Mouse (Mus musculus): ENCODE measurements around the gene Dnajc5g. TPM values are rescaled to one million over a fixed set of nuclear protein-coding genes. Genes with fewer than 3 reads are reported as not detected.

Dnajc5g gene
- polyA plus RNA-seq, 1 experiment from 2014 or later, result not detected

DNA sequence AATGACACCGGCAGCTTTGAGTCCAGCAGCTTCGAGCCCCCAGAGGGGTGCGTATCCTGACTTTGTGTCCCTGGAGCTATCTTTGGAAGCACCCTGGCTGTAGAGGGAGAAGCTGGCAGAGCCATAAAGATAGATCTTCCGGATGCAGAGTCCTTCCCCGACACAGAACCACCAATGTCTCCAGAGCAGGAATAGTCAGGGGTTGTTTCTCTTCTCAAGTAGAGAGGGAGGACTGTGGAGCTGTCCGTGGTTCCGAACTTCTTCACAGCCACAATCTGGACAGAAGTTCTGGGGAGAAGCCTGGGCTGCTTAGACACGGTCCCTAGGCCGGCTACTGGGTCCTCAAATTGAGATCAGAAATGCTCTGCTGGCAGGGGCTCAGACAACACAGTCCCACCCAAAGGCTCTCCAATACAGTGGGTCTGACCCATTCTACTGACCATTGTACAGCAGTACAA lies 32.9 kb downstream of the Dnajc5g start:
- peak overlapping the region; percentile 40 for H3K4me2 ChIP-seq (ENCODE audit: low read length)
- H3K4me1 ChIP-seq (replicated peaks; ENCODE audit: insufficient read depth, low read length), result peaks cover 7% of the 10 kb centered on the region; the same call in 1 of the 2 replicates
- H3K27ac ChIP-seq, result no peak overlapping the region
- DNase-seq (ENCODE audit: low spot score) (peak; percentile 66), ATAC-seq (replicated peaks; ENCODE audit: low FRiP score, low read depth) (no peak)
- H3K4me3 ChIP-seq (replicated peaks; ENCODE audit: low read depth, low read length), result 0 out of 2 replicates have a peak overlapping the region, but pooled peaks have one; percentile 20
- TF ChIP-seq CTCF (IDR thresholded peaks at IDR 0.05; ENCODE audit: low read depth), result no peak
- H3K9ac ChIP-seq (ENCODE audit: low read depth, low read length), result no peak overlapping the region
- H3K9me3 ChIP-seq (replicated peaks; ENCODE audit: low read length), result no peaks in the 10 kb centered on the region
- 9% methylated on average over 9 of the region's 9 CpGs for WGBS
- H3K36me3 ChIP-seq (ENCODE audit: insufficient read depth, low read length), result peaks cover under 1% of the 10 kb centered on the region; the same call in 1 of the 2 replicates
- H3K27me3 ChIP-seq (ENCODE audit: insufficient read depth, low read length), result peaks cover 48% of the 10 kb centered on the region

DNA sequence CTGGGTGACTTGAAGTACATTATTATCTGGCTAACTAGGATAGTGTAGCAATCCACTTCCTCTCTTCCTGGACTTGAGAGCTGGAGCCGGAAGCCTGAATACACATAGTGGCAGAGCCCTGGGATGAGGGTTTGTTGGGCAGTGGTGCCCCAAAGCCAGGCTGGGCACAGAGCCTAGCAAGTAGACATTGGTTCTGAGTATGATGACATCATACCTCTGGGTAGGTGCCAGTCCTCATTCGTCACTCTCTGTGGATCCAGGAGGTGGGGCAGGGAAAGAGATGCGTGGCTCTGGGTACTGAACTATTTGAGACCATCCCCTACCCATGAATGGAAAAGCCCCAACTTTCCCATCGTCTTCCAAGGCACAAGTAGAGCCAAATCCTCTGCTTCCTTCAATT lies 43.7 kb downstream of the Dnajc5g start:
- no peak for TF ChIP-seq CTCF (IDR thresholded peaks at IDR 0.05; ENCODE audit: low read depth)
- DNase-seq (ENCODE audit: low spot score) (no peak), ATAC-seq (replicated peaks; ENCODE audit: low FRiP score, low read depth) (no peak)
- Histone ChIP-seq H3K4me2 (ENCODE audit: low read length) (no peak overlapping the region), H3K9ac (ENCODE audit: low read depth, low read length) (no peak overlapping the region), H3K27me3 (ENCODE audit: insufficient read depth, low read length) (no peaks in the 10 kb centered on the region), H3K4me1 (replicated peaks; ENCODE audit: insufficient read depth, low read length) (peaks cover 8% of the 10 kb centered on the region; the same call in 1 of the 2 replicates), H3K36me3 (ENCODE audit: insufficient read depth, low read length) (peaks cover 4% of the 10 kb centered on the region; the same call in 1 of the 2 replicates), H3K9me3 (replicated peaks; ENCODE audit: low read length) (no peaks in the 10 kb centered on the region), H3K27ac (no peak overlapping the region), H3K4me3 (replicated peaks; ENCODE audit: low read depth, low read length) (no peak overlapping the region)
- WGBS, result 96% methylated on average over 4 of the region's 4 CpGs

DNA sequence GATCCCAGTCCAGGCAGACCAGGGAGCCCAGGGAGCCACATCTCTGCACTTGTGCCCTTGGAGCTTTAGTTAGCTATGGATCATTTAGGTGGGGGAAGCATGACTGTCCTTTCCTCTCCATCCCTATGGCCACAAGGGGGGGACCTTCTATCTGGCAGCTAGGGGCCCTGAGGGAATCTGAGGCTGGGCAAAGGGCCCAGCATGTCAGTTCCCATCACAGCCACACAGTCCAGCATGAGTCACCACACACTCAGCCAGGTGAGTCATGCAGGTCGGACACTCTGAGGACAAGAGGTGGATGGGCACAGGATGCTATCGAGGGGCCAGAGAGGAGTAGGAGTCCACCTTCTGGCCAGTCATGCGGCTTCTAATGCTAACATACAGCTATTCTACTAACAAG lies 45.7 kb downstream of the Dnajc5g start:
- Histone ChIP-seq H3K9me3 (replicated peaks; ENCODE audit: low read length) (no peaks in the 10 kb centered on the region), H3K9ac (ENCODE audit: low read depth, low read length) (0 out of 2 replicates have a peak overlapping the region, but pooled peaks have one; percentile 8), H3K4me3 (replicated peaks; ENCODE audit: low read depth, low read length) (no peak overlapping the region), H3K36me3 (ENCODE audit: insufficient read depth, low read length) (peaks cover 4% of the 10 kb centered on the region; the same call in 1 of the 2 replicates), H3K27ac (no peak overlapping the region), H3K4me1 (replicated peaks; ENCODE audit: insufficient read depth, low read length) (peaks cover 8% of the 10 kb centered on the region; the same call in 1 of the 2 replicates), H3K4me2 (ENCODE audit: low read length) (no peak overlapping the region), H3K27me3 (ENCODE audit: insufficient read depth, low read length) (no peaks in the 10 kb centered on the region)
- 0 out of 2 replicates have a peak, but pooled peaks have one; percentile 30 for ATAC-seq (replicated peaks; ENCODE audit: low FRiP score, low read depth)
- peak; percentile 40; the same call in 1 of the 2 replicates for TF ChIP-seq CTCF (IDR thresholded peaks at IDR 0.05; ENCODE audit: low read depth)
- 63% methylated on average over 3 of the region's 3 CpGs for WGBS
- peak; percentile 5 for DNase-seq (ENCODE audit: low spot score)

DNA sequence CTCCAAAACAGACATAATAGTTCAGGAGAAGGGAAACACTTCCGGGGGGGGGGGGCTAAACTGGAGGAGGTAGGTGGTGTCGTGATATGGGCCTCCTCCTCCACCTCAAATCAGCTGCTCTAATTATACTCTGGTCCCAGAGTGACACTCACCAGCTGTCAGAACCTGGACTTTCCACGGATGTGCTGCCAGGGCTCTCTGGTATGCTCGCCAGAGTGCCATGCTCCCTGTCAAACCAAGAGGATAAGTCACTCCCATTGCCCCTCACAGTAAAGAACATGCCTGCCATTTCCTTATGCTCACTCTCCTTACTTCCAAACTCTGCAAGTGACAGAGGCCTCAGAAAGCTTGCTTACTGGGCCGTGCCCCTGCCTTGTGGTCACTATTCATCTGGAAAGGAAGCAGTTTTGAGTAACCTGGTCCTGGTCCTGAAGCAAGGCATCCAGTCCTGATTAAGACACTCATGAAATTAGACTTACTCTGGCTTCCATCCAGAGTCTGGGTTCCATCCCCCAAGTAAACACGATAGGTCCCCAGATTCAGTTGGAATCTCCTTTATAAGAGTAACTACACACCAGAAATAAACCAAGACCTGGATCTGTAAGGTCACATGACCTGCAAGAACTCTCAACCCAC lies 47.5 kb downstream of the Dnajc5g start:
- ATAC-seq (replicated peaks; ENCODE audit: low FRiP score, low read depth), result peak; percentile 23; the same call in 1 of the 2 replicates

DNA sequence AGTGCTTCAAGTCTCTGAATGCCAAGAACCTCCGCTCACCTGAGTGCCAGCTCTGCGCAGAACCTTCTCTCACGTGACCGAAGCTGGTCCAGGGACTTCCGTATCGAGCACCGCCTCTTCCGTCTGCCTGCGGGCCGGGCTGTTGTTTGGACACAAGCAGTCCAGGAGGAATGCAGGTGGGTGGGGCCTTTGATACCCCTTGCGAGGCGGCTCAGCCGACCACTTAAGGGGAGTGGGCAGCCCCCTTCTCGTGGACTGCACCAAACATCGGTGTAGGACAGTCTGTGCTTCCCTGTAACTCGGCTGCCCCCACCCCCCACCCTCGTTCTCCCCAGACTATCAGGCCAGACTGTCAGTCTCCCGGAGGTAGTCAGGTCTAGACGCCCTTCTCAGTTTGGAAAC lies 48.1 kb downstream of the Dnajc5g start, which contains the start of gene Mpv17:
Mpv17 (minus strand) TSS at position 100 of the 402 bp plus-strand sequence.
- DNase-seq (ENCODE audit: low spot score), result peak; percentile 93
- peak; percentile 91 for ATAC-seq (replicated peaks; ENCODE audit: low FRiP score, low read depth)
- Histone ChIP-seq H3K9me3 (replicated peaks; ENCODE audit: low read length) (no peaks in the 10 kb centered on the region), H3K27me3 (ENCODE audit: insufficient read depth, low read length) (no peaks in the 10 kb centered on the region), H3K27ac (peak within 1 kb of the TSS; percentile 70), H3K36me3 (ENCODE audit: insufficient read depth, low read length) (peaks cover 25% of the 10 kb centered on the region), H3K9ac (ENCODE audit: low read depth, low read length) (peak within 1 kb of the TSS; percentile 63), H3K4me3 (replicated peaks; ENCODE audit: low read depth, low read length) (peak within 1 kb of the TSS; percentile 57), H3K4me1 (replicated peaks; ENCODE audit: insufficient read depth, low read length) (peaks cover 8% of the 10 kb centered on the region; the same call in 1 of the 2 replicates), H3K4me2 (ENCODE audit: low read length) (peak within 1 kb of the TSS; percentile 75)
- under 1% methylated on average over 19 of the region's 19 CpGs for WGBS
- no peak for TF ChIP-seq CTCF (IDR thresholded peaks at IDR 0.05; ENCODE audit: low read depth)

More for the DNA sequence above, 47.5 kb downstream of the Dnajc5g start:
- Histone ChIP-seq H3K4me2 (ENCODE audit: low read length) (peak overlapping the region; percentile 75), H3K9ac (ENCODE audit: low read depth, low read length) (peak overlapping the region; percentile 63), H3K4me1 (replicated peaks; ENCODE audit: insufficient read depth, low read length) (peaks cover 8% of the 10 kb centered on the region; the same call in 1 of the 2 replicates), H3K27me3 (ENCODE audit: insufficient read depth, low read length) (no peaks in the 10 kb centered on the region), H3K4me3 (replicated peaks; ENCODE audit: low read depth, low read length) (peak overlapping the region; percentile 57), H3K36me3 (ENCODE audit: insufficient read depth, low read length) (peaks cover 20% of the 10 kb centered on the region), H3K9me3 (replicated peaks; ENCODE audit: low read length) (no peaks in the 10 kb centered on the region), H3K27ac (peak overlapping the region; percentile 58; the same call in 1 of the 2 replicates)
- TF ChIP-seq CTCF (IDR thresholded peaks at IDR 0.05; ENCODE audit: low read depth), result no peak
- 30% methylated on average over 6 of the region's 6 CpGs for WGBS
- no peak for DNase-seq (ENCODE audit: low spot score)

Other genes starting within 250 kb of the Dnajc5g start
- gene Tmem214, start 238.3 kb upstream of the Dnajc5g start, polyA plus RNA-seq (2015; fragmentation: Nextera tagmentation; extraction: Ambion mirVana), result 67.3 and 74.5 TPM in 2 replicates
- gene Agbl5, start 217.6 kb upstream of the Dnajc5g start, polyA plus RNA-seq (2015; fragmentation: Nextera tagmentation; extraction: Ambion mirVana), result 17.3 and 17.5 TPM in 2 replicates
- 466 and 517 TPM in 2 replicates for gene Ost4, start 198.5 kb upstream of the Dnajc5g start, polyA plus RNA-seq (2015; fragmentation: Nextera tagmentation; extraction: Ambion mirVana)
- 204 and 226 TPM in 2 replicates for gene Emilin1, start 192.9 kb upstream of the Dnajc5g start, polyA plus RNA-seq (2015; fragmentation: Nextera tagmentation; extraction: Ambion mirVana)
- 68.9 and 70.6 TPM in 2 replicates for gene Khk, start 184.9 kb upstream of the Dnajc5g start, polyA plus RNA-seq (2015; fragmentation: Nextera tagmentation; extraction: Ambion mirVana)
- gene Cgref1, start 160.7 kb upstream of the Dnajc5g start, polyA plus RNA-seq (2015; fragmentation: Nextera tagmentation; extraction: Ambion mirVana), result 47.4 and 52.2 TPM in 2 replicates
- gene Preb, start 145.9 kb upstream of the Dnajc5g start, polyA plus RNA-seq (2015; fragmentation: Nextera tagmentation; extraction: Ambion mirVana), result 103 and 117 TPM in 2 replicates
- 2.2 and 2.3 TPM in 2 replicates for gene Tcf23, start 137.6 kb upstream of the Dnajc5g start, polyA plus RNA-seq (2015; fragmentation: Nextera tagmentation; extraction: Ambion mirVana)
- gene Atraid, start 58.0 kb upstream of the Dnajc5g start, polyA plus RNA-seq (2015; fragmentation: Nextera tagmentation; extraction: Ambion mirVana), result 271 and 290 TPM in 2 replicates
- gene Slc5a6, start 57.4 kb upstream of the Dnajc5g start, polyA plus RNA-seq (2015; fragmentation: Nextera tagmentation; extraction: Ambion mirVana), result 13.4 and 15.1 TPM in 2 replicates
- 11.8 and 13.9 TPM in 2 replicates for gene Cad, start 51.5 kb upstream of the Dnajc5g start, polyA plus RNA-seq (2015; fragmentation: Nextera tagmentation; extraction: Ambion mirVana)
- 1.1 TPM in 2 replicates for gene Slc30a3, start 2.0 kb downstream of the Dnajc5g start, polyA plus RNA-seq (2015; fragmentation: Nextera tagmentation; extraction: Ambion mirVana)
- not detected in 2 replicates for gene Trim54, start 10.4 kb downstream of the Dnajc5g start, polyA plus RNA-seq (2015; fragmentation: Nextera tagmentation; extraction: Ambion mirVana)
- 0.31 TPM in 1 of 2 replicates, not detected in the other for gene Ucn, start 32.5 kb downstream of the Dnajc5g start, polyA plus RNA-seq (2015; fragmentation: Nextera tagmentation; extraction: Ambion mirVana)
- 45.3 and 56.0 TPM in 2 replicates for gene Mpv17, start 48.0 kb downstream of the Dnajc5g start, polyA plus RNA-seq (2015; fragmentation: Nextera tagmentation; extraction: Ambion mirVana)
- 0.53 and 0.73 TPM in 2 replicates for gene Gm29609, start 73.6 kb downstream of the Dnajc5g start, polyA plus RNA-seq (2015; fragmentation: Nextera tagmentation; extraction: Ambion mirVana)
- 42.5 and 47.6 TPM in 2 replicates for gene Gtf3c2, start 73.9 kb downstream of the Dnajc5g start, polyA plus RNA-seq (2015; fragmentation: Nextera tagmentation; extraction: Ambion mirVana)
- 122 and 134 TPM in 2 replicates for gene Snx17, start 86.9 kb downstream of the Dnajc5g start, polyA plus RNA-seq (2015; fragmentation: Nextera tagmentation; extraction: Ambion mirVana)
- 62.8 and 66.8 TPM in 2 replicates for gene Eif2b4, start 87.1 kb downstream of the Dnajc5g start, polyA plus RNA-seq (2015; fragmentation: Nextera tagmentation; extraction: Ambion mirVana)
- gene Zfp513, start 96.0 kb downstream of the Dnajc5g start, polyA plus RNA-seq (2015; fragmentation: Nextera tagmentation; extraction: Ambion mirVana), result 7.2 and 8.9 TPM in 2 replicates
- 85.4 and 92.2 TPM in 2 replicates for gene Ppm1g, start 114.4 kb downstream of the Dnajc5g start, polyA plus RNA-seq (2015; fragmentation: Nextera tagmentation; extraction: Ambion mirVana)
- gene Nrbp1, start 134.6 kb downstream of the Dnajc5g start, polyA plus RNA-seq (2015; fragmentation: Nextera tagmentation; extraction: Ambion mirVana), result 116 and 123 TPM in 2 replicates
- 0.82 and 0.92 TPM in 2 replicates for gene Gm9970, start 134.9 kb downstream of the Dnajc5g start, polyA plus RNA-seq (2015; fragmentation: Nextera tagmentation; extraction: Ambion mirVana)
- 28.0 and 31.9 TPM in 2 replicates for gene Krtcap3, start 145.4 kb downstream of the Dnajc5g start, polyA plus RNA-seq (2015; fragmentation: Nextera tagmentation; extraction: Ambion mirVana)
- gene Ift172, start 184.8 kb downstream of the Dnajc5g start, polyA plus RNA-seq (2015; fragmentation: Nextera tagmentation; extraction: Ambion mirVana), result 17.4 and 20.5 TPM in 2 replicates
- gene Fndc4, start 189.8 kb downstream of the Dnajc5g start, polyA plus RNA-seq (2015; fragmentation: Nextera tagmentation; extraction: Ambion mirVana), result 26.9 and 27.8 TPM in 2 replicates
- 0.09 TPM in 1 of 2 replicates, not detected in the other for gene Gckr, start 191.2 kb downstream of the Dnajc5g start, polyA plus RNA-seq (2015; fragmentation: Nextera tagmentation; extraction: Ambion mirVana)